Mouse (Mus musculus) hindbrain, embryonic 14.5 days (tissue): ENCODE measurements around the gene Abhd16b. TPM values are rescaled to one million over a fixed set of nuclear protein-coding genes. Genes with fewer than 3 reads are reported as not detected.
A peak's percentile ranks its signal among the peaks of the same experiment; 100 is the strongest.

Source experiments
- ATAC-seq: fragments of 200-750 bp; cut with Nextera tagmentation; 2 replicates; pipeline ENCODE4 v1.8.0; 2017; ENCODE audit warnings: moderate number of reproducible peaks, mild to moderate bottlenecking, moderate TSS enrichment, moderate library complexity; ENCODE audit not compliant: low FRiP score
- DNase-seq: peaks from one replicate; pipeline ENCODE4 v3.0.0-alpha.2; 2015; ENCODE audit warnings: low spot score
- H3K27ac ChIP-seq: fragments of 300-500 bp; sonication (generic); 2 replicates; pipeline ENCODE4 v1.5.1; 2014; ENCODE audit warnings: mild to moderate bottlenecking, moderate library complexity
- H3K27me3 ChIP-seq: fragments of 300-500 bp; sonication (generic); 2 replicates; pipeline ENCODE4 v1.6.1; 2014; ENCODE audit warnings: mild to moderate bottlenecking, low read length, mixed read lengths; ENCODE audit not compliant: control insufficient read depth, insufficient read depth
- H3K36me3 ChIP-seq: fragments of 300-500 bp; sonication (generic); replicated peaks from 2 replicates; pipeline ENCODE4 v1.6.1; 2014; ENCODE audit not compliant: control insufficient read depth, insufficient read depth
- H3K4me1 ChIP-seq: fragments of 300-500 bp; sonication (generic); replicated peaks from 2 replicates; pipeline ENCODE4 v1.6.1; 2014; ENCODE audit warnings: antibody characterized with exemption, low read length, mixed read lengths; ENCODE audit not compliant: control insufficient read depth, insufficient read depth
- H3K4me2 ChIP-seq: fragments of 300-500 bp; sonication (generic); replicated peaks from 2 replicates; pipeline ENCODE4 v1.6.1; 2014; ENCODE audit warnings: mild to moderate bottlenecking, moderate library complexity
- H3K4me3 ChIP-seq: fragments of 300-500 bp; sonication (generic); replicated peaks from 2 replicates; pipeline ENCODE4 v1.5.1; 2014; ENCODE audit warnings: mild to moderate bottlenecking, low read length
- H3K9ac ChIP-seq: fragments of 300-500 bp; sonication (generic); 2 replicates; pipeline ENCODE4 v1.6.1; 2014
- H3K9me3 ChIP-seq: fragments of 300-500 bp; sonication (generic); 2 replicates; pipeline ENCODE4 v1.6.1; 2016; ENCODE audit warnings: low read length; ENCODE audit not compliant: control insufficient read depth
- WGBS: fragments of 180-500 bp; shearing (Covaris S2); extraction: QIAGEN DNeasy Blood & Tissue Kit; methylation state at CpG from one replicate; pipeline ENCODE4 v1.1.7; 2014; 5-methylcytosine and 5-hydroxymethylcytosine counted together
- polyA plus RNA-seq: library from polyadenylated mRNA; unstranded; fragments of >200 nt; fragmentation: Nextera tagmentation; extraction: Ambion mirVana; gene quantifications from 2 replicates; pipeline ENCODE4 v1.2.1, GENCODE M21; 2014

Abhd16b gene
- polyA plus RNA-seq, 1 experiment from 2014 or later = not detected

DNA sequence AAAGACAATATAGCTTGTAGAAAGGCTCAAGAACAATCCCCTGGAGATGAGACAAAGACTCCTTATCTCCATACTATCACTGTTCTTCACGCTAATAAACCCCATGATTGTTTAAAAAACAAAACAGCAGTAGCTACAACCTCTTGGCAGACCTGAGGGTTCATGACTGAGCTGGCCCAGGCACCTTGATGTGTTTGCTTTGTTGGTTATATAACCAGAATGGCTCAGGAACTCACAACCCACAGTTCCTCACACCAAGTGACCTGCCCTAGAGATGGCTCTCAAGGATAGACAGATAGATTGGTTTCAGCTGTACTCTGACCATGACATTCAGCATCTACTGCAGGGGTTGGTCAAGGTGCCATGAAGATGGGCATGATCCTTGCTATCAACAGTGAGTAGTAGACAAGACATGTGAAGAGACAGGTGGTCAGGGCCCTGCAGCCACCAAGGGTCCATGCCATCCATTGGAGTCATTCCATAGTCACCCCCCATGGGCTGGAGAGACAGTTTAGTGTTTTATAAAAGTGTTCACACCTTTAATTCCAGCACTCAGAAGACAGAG is 31.4 kb upstream of the Abhd16b start:
- no peaks in the 10 kb centered on the region for H3K9me3 ChIP-seq

DNA sequence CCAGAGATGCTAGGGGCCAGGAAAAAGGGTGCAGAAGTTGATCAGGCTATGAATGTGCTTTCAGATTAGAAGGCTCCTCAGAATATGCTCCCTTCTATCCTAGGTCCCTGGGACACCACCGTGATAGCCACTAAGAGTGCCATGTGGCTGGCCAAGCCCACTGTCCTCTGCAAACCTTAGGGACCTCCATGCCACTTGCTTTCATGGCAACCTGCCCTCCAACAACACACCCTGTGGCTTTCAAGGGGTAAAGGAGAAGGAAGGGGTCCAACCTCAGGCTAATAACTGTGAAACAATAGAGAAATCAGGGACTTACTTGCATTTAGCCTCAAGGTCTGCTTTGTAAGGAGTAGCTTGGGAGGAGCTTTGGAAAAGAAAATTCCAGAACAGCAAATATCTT is 30.4 kb upstream of the Abhd16b start:
- no peak overlapping the region for H3K4me3 ChIP-seq
- H3K4me2 ChIP-seq = no peak overlapping the region
- ATAC-seq (no peak), DNase-seq (no peak)
- H3K27me3 ChIP-seq = no peaks in the 10 kb centered on the region
- no peaks in the 10 kb centered on the region for H3K36me3 ChIP-seq
- H3K9ac ChIP-seq = no peak overlapping the region
- H3K9me3 ChIP-seq = no peaks in the 10 kb centered on the region
- H3K27ac ChIP-seq = no peak overlapping the region
- H3K4me1 ChIP-seq = peaks cover 16% of the 10 kb centered on the region
- 90% methylated on average over 1 of the region's 1 CpGs for WGBS

More for the DNA sequence above, 31.4 kb upstream of the Abhd16b start:
- Histone ChIP-seq H3K4me1 (peaks cover 26% of the 10 kb centered on the region), H3K9ac (no peak overlapping the region), H3K4me2 (no peak overlapping the region), H3K27ac (no peak overlapping the region), H3K36me3 (no peaks in the 10 kb centered on the region), H3K27me3 (no peaks in the 10 kb centered on the region), H3K4me3 (no peak overlapping the region)
- 100% methylated on average over 1 of the region's 1 CpGs for WGBS
- ATAC-seq = no peak
- DNase-seq = no peak

DNA sequence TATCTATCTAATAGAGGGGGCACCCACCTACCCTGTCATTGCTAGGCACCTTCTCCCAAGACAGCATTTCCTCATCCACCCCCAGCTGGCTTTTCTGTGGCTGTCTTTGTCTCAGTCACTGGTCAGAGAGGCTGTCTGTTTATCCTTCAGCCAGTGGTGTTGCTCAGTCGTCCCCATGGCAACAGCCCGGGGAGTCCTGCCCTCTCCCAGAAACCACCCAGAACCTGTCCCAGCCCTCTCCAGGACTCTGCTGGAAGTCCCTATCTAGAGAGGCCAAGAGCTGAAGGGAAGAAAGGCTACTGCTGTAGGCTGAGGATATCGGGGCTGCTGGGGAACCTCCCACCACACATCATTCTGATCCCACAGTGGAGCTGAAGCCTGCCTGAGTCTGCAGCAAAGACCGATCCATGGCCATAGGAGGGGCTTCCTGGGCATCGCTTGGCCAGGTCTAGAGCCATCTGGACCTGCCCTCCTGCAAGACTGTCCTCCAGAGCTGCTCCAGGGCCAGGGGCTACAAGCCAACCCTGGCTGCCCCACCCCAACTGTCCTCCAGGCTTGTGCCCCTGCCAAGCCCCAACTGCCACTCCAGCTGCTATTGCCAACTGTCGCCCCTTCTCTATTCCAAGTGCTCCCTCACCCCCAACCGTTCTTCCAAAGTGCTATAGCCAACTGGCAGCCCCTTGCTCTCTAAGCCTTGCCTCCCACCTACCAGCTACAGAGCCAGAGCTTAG is 29.8 kb upstream of the Abhd16b start:
- Histone ChIP-seq H3K9me3 (no peaks in the 10 kb centered on the region), H3K4me3 (no peak overlapping the region), H3K27me3 (no peaks in the 10 kb centered on the region), H3K4me2 (no peak overlapping the region; the same call in 1 of the 2 replicates), H3K9ac (no peak overlapping the region), H3K4me1 (peaks cover 11% of the 10 kb centered on the region), H3K36me3 (no peaks in the 10 kb centered on the region), H3K27ac (no peak overlapping the region)
- ATAC-seq (peak; percentile 38; the same call in 1 of the 2 replicates), DNase-seq (peak; percentile 30)
- 44% methylated on average over 7 of the region's 7 CpGs for WGBS

DNA sequence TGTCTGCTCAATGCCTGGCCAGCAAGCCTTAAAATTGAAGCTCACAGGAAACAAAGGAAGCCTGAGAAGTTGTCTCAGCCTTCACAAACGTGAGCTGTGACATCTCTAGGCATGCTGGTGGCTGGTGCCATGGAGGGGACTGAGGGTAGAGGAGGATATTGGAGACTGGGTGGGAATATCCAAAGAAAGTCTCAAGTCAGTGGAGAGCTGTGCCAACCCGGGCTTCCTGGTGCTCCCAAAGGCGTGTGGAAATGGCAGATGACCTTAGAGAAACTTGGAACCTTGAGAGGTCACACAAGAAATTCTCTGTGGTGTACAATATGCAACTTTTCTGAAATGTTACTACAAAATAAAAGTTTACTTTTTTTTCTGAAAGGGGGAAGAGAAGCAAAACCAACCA is 27.6 kb upstream of the Abhd16b start:
- Histone ChIP-seq H3K4me2 (no peak overlapping the region), H3K36me3 (no peaks in the 10 kb centered on the region), H3K27ac (no peak overlapping the region), H3K9ac (no peak overlapping the region), H3K27me3 (no peaks in the 10 kb centered on the region), H3K9me3 (no peaks in the 10 kb centered on the region), H3K4me1 (peaks cover 7% of the 10 kb centered on the region; the same call in 1 of the 2 replicates), H3K4me3 (no peak overlapping the region)
- DNase-seq (no peak), ATAC-seq (no peak)
- WGBS = 65% methylated on average over 3 of the region's 3 CpGs

DNA sequence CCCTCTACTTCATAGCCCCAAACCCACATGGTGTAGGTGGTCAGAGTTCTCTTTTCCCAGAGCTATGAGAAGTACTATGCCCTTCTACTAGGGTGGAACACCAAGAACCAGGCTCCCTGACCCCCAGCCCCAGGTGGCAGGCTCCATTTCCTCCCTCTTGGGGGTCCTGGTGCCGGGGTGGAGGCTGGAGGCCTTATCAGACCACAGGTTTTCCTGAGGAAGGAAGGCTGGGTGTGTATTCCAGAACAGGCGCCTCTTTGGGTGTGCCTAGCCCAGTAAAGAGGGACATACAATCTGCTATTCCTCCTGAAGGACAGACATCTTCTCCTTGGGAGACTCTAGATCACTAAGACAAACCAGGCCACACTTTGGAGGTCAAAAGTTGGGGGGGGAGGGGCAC is 22.7 kb upstream of the Abhd16b start:
- DNase-seq (no peak), ATAC-seq (no peak)
- 79% methylated on average over 2 of the region's 2 CpGs for WGBS
- Histone ChIP-seq H3K36me3 (no peaks in the 10 kb centered on the region), H3K4me2 (no peak overlapping the region), H3K27ac (no peak overlapping the region), H3K9me3 (no peaks in the 10 kb centered on the region), H3K27me3 (no peaks in the 10 kb centered on the region), H3K9ac (no peak overlapping the region), H3K4me1 (no peaks in the 10 kb centered on the region), H3K4me3 (no peak overlapping the region)

DNA sequence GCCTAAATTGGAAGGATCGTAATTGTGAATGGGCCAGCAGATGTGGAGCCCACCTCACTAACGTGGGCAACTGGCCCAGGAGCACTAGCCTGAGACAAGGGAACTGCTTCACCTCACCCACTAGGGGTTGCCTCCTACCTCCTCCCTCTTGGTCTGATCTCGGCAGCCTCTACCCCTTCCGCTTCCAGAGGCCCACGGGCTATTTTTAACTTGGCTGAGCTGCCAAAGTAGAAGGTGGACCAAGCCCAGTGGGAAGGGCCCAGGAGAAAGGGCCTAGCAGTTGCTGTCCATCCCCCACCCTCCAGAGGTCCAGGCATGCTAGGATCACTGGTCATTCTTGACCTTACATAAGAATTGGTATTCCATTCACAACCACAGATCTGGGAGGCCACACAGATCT is 21.8 kb upstream of the Abhd16b start:
- no peak for ATAC-seq
- Histone ChIP-seq H3K4me2 (no peak overlapping the region), H3K27ac (no peak overlapping the region), H3K36me3 (no peaks in the 10 kb centered on the region), H3K9ac (no peak overlapping the region), H3K4me1 (no peaks in the 10 kb centered on the region), H3K27me3 (no peaks in the 10 kb centered on the region), H3K4me3 (no peak overlapping the region), H3K9me3 (no peaks in the 10 kb centered on the region)
- 50% methylated on average over 5 of the region's 5 CpGs for WGBS
- DNase-seq = no peak

DNA sequence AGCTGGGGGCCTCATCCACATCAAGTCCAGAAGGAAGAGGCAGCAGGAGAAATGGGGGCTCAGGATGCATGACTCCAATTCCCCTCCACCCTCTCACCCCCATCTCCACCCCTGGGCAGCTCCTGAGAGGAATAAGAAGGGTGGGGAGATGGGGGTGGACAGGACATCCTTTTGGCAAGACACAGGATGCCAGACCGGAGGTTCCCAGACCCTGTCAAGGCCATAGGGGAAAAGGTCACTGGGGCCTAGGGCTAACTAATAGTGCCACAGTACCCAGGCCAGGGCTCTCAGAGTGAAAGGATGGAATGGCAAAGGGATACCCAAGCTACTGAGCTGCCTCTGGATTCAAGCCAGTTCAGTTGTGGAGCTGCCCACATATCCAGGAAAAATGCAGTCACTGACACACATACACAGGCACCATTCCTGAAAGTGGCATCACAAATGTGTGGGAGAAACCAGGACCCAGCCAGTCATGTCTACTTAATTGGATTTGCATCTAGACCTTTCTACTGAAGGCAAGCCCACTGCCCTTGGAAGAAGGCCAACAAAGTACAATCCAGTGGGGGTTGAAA is 20.7 kb upstream of the Abhd16b start:
- Histone ChIP-seq H3K9me3 (no peaks in the 10 kb centered on the region), H3K27ac (no peak overlapping the region), H3K4me1 (no peaks in the 10 kb centered on the region), H3K9ac (no peak overlapping the region), H3K4me2 (no peak overlapping the region), H3K36me3 (no peaks in the 10 kb centered on the region), H3K4me3 (no peak overlapping the region), H3K27me3 (no peaks in the 10 kb centered on the region)
- WGBS = 76% methylated on average over 1 of the region's 1 CpGs
- DNase-seq = no peak
- ATAC-seq = no peak

DNA sequence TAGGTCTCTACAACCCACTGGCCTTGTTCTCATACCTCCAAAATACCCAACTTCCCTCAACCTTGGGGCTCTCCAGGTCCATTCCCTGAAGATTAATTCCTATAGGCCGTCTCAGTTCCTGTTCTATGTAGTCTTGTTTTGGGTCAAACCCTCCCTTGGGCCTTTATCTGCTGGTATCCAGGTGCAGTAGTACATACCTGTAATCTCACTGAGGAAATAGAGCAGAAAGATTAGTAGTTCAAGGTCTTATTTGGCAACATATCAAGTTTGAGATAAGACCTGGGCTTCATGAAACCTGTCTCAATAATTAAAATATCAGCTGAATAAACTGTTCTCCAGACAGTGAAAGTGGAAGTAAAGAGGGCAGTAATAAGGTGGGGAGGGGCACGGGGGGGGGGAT is 9.9 kb upstream of the Abhd16b start:
- no peaks in the 10 kb centered on the region for H3K36me3 ChIP-seq
- H3K4me3 ChIP-seq = no peak overlapping the region
- no peaks in the 10 kb centered on the region for H3K9me3 ChIP-seq
- H3K27ac ChIP-seq = no peak overlapping the region
- no peaks in the 10 kb centered on the region for H3K27me3 ChIP-seq
- 61% methylated on average over 2 of the region's 2 CpGs for WGBS
- H3K9ac ChIP-seq = no peak overlapping the region
- DNase-seq = no peak
- no peak for ATAC-seq
- H3K4me2 ChIP-seq = no peak overlapping the region
- no peaks in the 10 kb centered on the region for H3K4me1 ChIP-seq

DNA sequence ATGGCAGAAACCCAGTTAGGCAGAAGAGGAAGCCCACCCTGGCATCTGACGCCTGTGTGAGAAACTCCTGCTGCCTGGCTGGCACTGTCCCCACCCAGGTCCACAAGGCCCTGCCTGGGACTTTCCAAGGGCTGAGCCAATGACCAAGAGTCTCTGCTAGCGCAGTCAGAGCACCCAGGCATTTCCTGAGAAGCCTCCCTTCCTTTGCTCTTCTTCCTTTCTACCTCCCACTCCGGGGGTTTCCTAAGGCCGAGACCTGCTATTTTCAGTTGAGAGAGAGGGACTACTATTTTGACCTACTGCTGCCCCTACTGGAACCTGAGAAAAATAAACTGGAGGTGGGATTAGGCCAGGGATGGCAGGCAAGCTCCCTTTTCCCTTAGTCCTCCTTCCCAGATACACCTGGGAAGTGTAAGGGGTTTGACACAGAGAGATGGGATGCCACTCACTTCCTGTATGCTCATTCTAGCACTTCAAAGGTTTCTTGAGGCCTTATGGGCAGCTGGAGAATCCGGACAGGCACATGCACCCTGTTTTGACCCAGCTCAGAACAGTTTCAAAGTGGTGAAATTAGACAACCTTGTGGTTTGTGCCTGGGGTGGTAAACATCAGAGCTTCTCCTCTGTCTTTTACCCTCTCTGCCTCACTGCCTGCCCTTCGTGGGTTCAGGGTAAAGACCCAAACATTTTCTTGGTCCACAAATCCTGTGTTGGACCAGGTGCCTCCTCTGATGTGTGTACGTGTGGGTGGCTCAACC is 9.3 kb upstream of the Abhd16b start:
- no peak for DNase-seq
- ATAC-seq = no peak
- Histone ChIP-seq H3K9ac (no peak overlapping the region), H3K4me2 (no peak overlapping the region), H3K4me3 (no peak overlapping the region), H3K27ac (no peak overlapping the region), H3K9me3 (no peaks in the 10 kb centered on the region), H3K4me1 (no peaks in the 10 kb centered on the region), H3K36me3 (no peaks in the 10 kb centered on the region), H3K27me3 (no peaks in the 10 kb centered on the region)
- WGBS = 27% methylated on average over 7 of the region's 7 CpGs
